Mouse (Mus musculus) kidney, embryonic 15.5 days (tissue): Measurements from ENCODE around the gene Cc2d1a. TPM values are rescaled to one million over a fixed set of nuclear protein-coding genes. Genes with fewer than 3 reads are reported as not detected.

Source experiments
- ATAC-seq: fragments of 200-750 bp; cut with Nextera tagmentation; replicated peaks from 2 replicates; pipeline ENCODE4 v1.8.0; 2017; ENCODE audit warnings: moderate TSS enrichment; ENCODE audit not compliant: low FRiP score
- H3K27ac ChIP-seq: fragments of 300-500 bp; sonication (generic); 2 replicates; pipeline ENCODE4 v1.5.1; 2015; ENCODE audit warnings: mild to moderate bottlenecking, inconsistent platforms
- H3K27me3 ChIP-seq: fragments of 300-500 bp; sonication (generic); 2 replicates; pipeline ENCODE4 v1.6.1; 2015; ENCODE audit warnings: inconsistent platforms
- H3K36me3 ChIP-seq: fragments of 300-500 bp; sonication (generic); 2 replicates; pipeline ENCODE4 v1.6.1; 2015; ENCODE audit warnings: inconsistent platforms
- H3K4me1 ChIP-seq: fragments of 300-500 bp; sonication (generic); 2 replicates; pipeline ENCODE4 v1.6.1; 2015; ENCODE audit warnings: inconsistent platforms
- H3K4me2 ChIP-seq: fragments of 300-500 bp; sonication (generic); 2 replicates; pipeline ENCODE4 v1.6.1; 2015; ENCODE audit warnings: moderate library complexity, mild to moderate bottlenecking, inconsistent platforms
- H3K4me3 ChIP-seq: fragments of 300-500 bp; sonication (generic); replicated peaks from 2 replicates; pipeline ENCODE4 v1.5.1; 2015; ENCODE audit warnings: mild to moderate bottlenecking, inconsistent platforms
- H3K9ac ChIP-seq: fragments of 300-500 bp; sonication (generic); 2 replicates; pipeline ENCODE4 v1.6.1; 2015; ENCODE audit warnings: mild to moderate bottlenecking, inconsistent platforms
- H3K9me3 ChIP-seq: fragments of 300-500 bp; sonication (generic); replicated peaks from 2 replicates; pipeline ENCODE4 v1.6.1; 2016; ENCODE audit warnings: inconsistent platforms
- WGBS: fragments of 180-500 bp; shearing (Covaris S2); methylation state at CpG from one replicate; pipeline ENCODE4 v1.1.7; 2015; ENCODE audit warnings: mixed read lengths; 5-methylcytosine and 5-hydroxymethylcytosine counted together
- polyA plus RNA-seq: library from polyadenylated mRNA; unstranded; fragments of >200 nt; fragmentation: Nextera tagmentation; extraction: Ambion mirVana; gene quantifications from 2 replicates; pipeline ENCODE4 v1.2.1, GENCODE M21; 2015

Gene Cc2d1a
- polyA plus RNA-seq, 1 experiment from 2014 or later, result 28.7 TPM

DNA sequence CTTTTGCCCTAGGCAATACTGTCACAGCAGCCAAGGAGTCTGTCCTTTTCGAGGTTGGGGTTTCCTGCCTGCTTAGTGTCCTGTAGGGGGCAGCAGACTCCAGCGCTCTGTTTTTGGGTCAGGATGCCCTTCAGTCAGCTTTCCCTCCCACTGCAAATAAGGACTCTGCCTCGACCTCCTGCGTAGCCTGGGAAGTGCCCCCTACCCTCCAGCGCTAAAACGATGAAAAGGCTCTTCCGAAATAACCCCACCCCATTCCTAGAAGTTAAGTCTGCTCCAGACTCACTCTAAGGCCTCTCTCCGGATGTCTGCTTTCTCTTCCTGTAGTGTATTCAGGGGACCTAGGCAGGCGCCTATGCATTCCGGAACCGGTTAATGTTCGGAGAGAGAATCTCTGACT lies 38.8 kb upstream of the Cc2d1a start:
- peak overlapping the region; percentile 74 for H3K4me2 ChIP-seq
- 2% methylated on average over 12 of the region's 12 CpGs for WGBS
- H3K4me1 ChIP-seq, result peaks cover 46% of the 10 kb centered on the region
- H3K9me3 ChIP-seq, result no peaks in the 10 kb centered on the region
- no peaks in the 10 kb centered on the region for H3K36me3 ChIP-seq
- ATAC-seq, result peak; percentile 16; the same call in 1 of the 2 replicates
- H3K4me3 ChIP-seq, result peak overlapping the region; percentile 39
- H3K9ac ChIP-seq, result peak overlapping the region; percentile 47
- H3K27ac ChIP-seq, result peak overlapping the region; percentile 54
- H3K27me3 ChIP-seq, result no peaks in the 10 kb centered on the region

DNA sequence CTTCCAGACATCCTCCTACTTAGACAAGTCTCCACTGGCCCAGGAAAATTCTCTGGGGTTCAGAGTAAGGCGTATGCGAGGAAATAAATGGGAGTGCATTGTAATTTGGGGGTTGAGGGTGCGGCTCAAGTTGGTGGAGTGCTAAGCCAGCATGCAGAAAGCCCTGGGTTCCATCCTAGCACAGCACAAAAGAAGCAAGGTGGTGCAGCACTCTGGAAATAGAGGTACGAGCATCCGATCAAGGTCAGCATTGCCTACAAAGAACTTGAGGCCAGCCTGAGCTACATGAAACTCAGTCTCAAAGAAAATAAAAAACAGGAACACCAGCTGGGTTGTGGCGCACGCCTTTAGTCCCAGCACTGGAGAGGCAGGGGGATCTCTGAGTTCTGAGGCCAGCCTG lies 37.4 kb upstream of the Cc2d1a start, which contains the start of gene Nanos3:
Gene Nanos3, minus strand, starts transcription at position 101 of the 400 bp plus-strand sequence.
- peak within 1 kb of the TSS; percentile 86 for H3K4me2 ChIP-seq
- H3K4me1 ChIP-seq, result peaks cover 59% of the 10 kb centered on the region
- H3K4me3 ChIP-seq, result peak within 1 kb of the TSS; percentile 71
- H3K27me3 ChIP-seq, result no peaks in the 10 kb centered on the region
- WGBS, result 97% methylated on average over 7 of the region's 7 CpGs
- peak within 1 kb of the TSS; percentile 91 for H3K9ac ChIP-seq
- H3K36me3 ChIP-seq, result no peaks in the 10 kb centered on the region
- ATAC-seq, result no peak
- no peaks in the 10 kb centered on the region for H3K9me3 ChIP-seq
- H3K27ac ChIP-seq, result peak within 1 kb of the TSS; percentile 91

- ATAC-seq, result no peak
- Histone ChIP-seq H3K4me3 (peak overlapping the region; percentile 71), H3K27ac (peak overlapping the region; percentile 91), H3K4me2 (peak overlapping the region; percentile 86), H3K9ac (peak overlapping the region; percentile 91), H3K4me1 (peaks cover 61% of the 10 kb centered on the region), H3K9me3 (no peaks in the 10 kb centered on the region), H3K36me3 (no peaks in the 10 kb centered on the region), H3K27me3 (no peaks in the 10 kb centered on the region)
- WGBS, result 17% methylated on average over 21 of the region's 21 CpGs
Observed at GRCm38 (mm10) chr8:84184085-84185043, 36.6 kb upstream of the Cc2d1a start.

- H3K4me3 ChIP-seq, result peak overlapping the region; percentile 71
- H3K9me3 ChIP-seq, result no peaks in the 10 kb centered on the region
- H3K9ac ChIP-seq, result peak overlapping the region; percentile 91
- peaks cover 64% of the 10 kb centered on the region for H3K4me1 ChIP-seq
- H3K27ac ChIP-seq, result peak overlapping the region; percentile 91
- peak overlapping the region; percentile 86 for H3K4me2 ChIP-seq
- WGBS, result 2% methylated on average over 87 of the region's 87 CpGs
- ATAC-seq, result 0 out of 2 replicates have a peak, but pooled peaks have one; percentile 5
- H3K27me3 ChIP-seq, result no peaks in the 10 kb centered on the region
- H3K36me3 ChIP-seq, result no peaks in the 10 kb centered on the region
Observed at GRCm38 (mm10) chr8:84183261-84184084, 35.7 kb upstream of the Cc2d1a start.

DNA sequence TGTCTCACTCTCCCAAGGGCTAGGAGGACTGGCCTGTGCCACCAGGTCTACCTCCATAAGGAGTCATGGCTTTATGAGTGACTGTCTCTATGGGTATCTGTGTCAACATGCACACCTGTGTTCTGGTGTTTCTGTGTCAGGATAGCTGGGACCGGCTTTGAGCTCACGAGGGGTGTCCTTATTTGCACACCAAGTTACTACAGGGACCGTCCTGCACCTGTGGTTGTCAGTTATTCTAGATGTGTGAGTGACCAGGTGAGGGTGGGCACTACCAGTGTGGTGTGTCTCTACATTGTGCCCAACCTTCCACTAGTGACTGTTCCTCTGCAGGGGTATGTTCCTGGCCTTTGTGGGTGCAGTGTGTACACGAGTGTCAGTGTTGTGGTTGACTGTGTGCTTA lies 35.1 kb upstream of the Cc2d1a start:
- peaks cover 70% of the 10 kb centered on the region for H3K4me1 ChIP-seq
- ATAC-seq, result no peak

DNA sequence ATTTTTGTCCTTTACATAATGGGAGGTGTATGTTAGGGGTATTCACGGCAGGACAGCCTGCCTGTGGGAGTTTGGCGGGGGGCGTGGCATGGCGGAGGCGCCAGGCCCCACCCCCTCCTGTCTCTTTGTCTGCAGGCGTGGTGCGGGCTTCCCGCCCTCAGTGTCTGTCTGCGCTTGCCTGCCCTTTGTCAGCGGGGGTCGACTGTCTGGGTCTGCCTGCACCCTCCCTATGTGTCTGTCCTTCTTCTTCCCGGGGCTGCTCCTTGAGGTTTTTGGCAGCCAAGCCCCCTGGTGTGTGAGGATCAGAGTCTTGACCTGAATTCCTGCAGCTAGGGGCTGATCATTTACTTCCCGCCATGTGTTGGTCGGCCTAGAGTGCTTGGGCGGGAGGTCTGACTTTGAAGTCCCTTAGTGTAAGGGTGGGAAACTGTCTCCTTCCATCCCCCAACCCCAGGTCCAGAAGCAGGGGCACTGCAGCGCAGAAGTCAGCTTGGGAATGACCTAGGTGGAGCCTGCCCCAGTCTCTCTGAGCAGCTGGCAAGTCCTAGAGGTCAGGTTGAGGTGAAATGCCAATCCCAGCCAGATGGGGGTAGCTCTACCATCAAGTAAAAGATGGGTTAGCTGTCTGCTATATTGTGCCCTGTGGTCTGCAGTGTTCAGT lies 32.9 kb upstream of the Cc2d1a start:
- peak; percentile 59 for ATAC-seq
- peak overlapping the region; percentile 57 for H3K4me2 ChIP-seq
- peaks cover 5% of the 10 kb centered on the region for H3K36me3 ChIP-seq
- H3K9me3 ChIP-seq, result no peaks in the 10 kb centered on the region
- peak overlapping the region; percentile 90 for H3K27ac ChIP-seq
- H3K4me3 ChIP-seq, result peak overlapping the region; percentile 25
- H3K27me3 ChIP-seq, result no peaks in the 10 kb centered on the region
- 3% methylated on average over 16 of the region's 16 CpGs for WGBS
- H3K4me1 ChIP-seq, result peaks cover 79% of the 10 kb centered on the region
- peak overlapping the region; percentile 48 for H3K9ac ChIP-seq

More for the DNA sequence above, 35.1 kb upstream of the Cc2d1a start:
- Histone ChIP-seq H3K4me3 (peak overlapping the region; percentile 71), H3K36me3 (no peaks in the 10 kb centered on the region), H3K4me2 (peak overlapping the region; percentile 86), H3K9ac (peak overlapping the region; percentile 91), H3K27ac (peak overlapping the region; percentile 91), H3K9me3 (no peaks in the 10 kb centered on the region), H3K27me3 (no peaks in the 10 kb centered on the region)
- 36% methylated on average over 4 of the region's 4 CpGs for WGBS

GRCm38 (mm10) chr8:84179946-84180345 lies 32.2 kb upstream of the Cc2d1a start:
- WGBS, result 15% methylated on average over 4 of the region's 4 CpGs
- H3K9ac ChIP-seq, result peak overlapping the region; percentile 48
- peaks cover 82% of the 10 kb centered on the region for H3K4me1 ChIP-seq
- peaks cover 11% of the 10 kb centered on the region for H3K36me3 ChIP-seq
- no peaks in the 10 kb centered on the region for H3K27me3 ChIP-seq
- H3K27ac ChIP-seq, result peak overlapping the region; percentile 90
- H3K4me3 ChIP-seq, result peak overlapping the region; percentile 25
- ATAC-seq, result peak; percentile 17; the same call in 1 of the 2 replicates
- peak overlapping the region; percentile 57 for H3K4me2 ChIP-seq
- H3K9me3 ChIP-seq, result no peaks in the 10 kb centered on the region

DNA sequence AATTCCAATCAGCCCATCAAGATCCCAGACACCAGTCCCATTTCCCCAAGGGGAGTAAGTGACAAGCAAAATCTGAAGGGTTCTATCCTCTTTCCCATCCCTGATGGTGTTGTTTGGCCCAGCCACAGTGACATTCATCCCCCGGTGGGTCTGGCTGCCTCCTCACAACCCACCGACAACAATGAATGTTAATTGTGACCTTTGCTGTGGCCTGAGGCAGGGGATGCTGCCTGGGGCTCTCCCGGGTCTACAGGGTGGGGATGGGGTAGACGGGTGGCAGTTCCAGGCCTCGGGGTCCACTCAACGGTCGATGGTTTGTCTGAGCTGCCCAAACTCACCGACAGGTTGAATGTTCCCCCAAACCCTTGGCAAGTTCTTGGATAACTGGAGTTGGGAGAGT lies 30.9 kb upstream of the Cc2d1a start:
- Histone ChIP-seq H3K36me3 (peaks cover 19% of the 10 kb centered on the region), H3K9me3 (no peaks in the 10 kb centered on the region), H3K4me3 (no peak overlapping the region), H3K9ac (no peak overlapping the region), H3K27me3 (no peaks in the 10 kb centered on the region), H3K4me1 (peaks cover 73% of the 10 kb centered on the region), H3K27ac (peak overlapping the region; percentile 90; the same call in 1 of the 2 replicates), H3K4me2 (no peak overlapping the region)
- ATAC-seq, result no peak
- WGBS, result 68% methylated on average over 8 of the region's 8 CpGs

DNA sequence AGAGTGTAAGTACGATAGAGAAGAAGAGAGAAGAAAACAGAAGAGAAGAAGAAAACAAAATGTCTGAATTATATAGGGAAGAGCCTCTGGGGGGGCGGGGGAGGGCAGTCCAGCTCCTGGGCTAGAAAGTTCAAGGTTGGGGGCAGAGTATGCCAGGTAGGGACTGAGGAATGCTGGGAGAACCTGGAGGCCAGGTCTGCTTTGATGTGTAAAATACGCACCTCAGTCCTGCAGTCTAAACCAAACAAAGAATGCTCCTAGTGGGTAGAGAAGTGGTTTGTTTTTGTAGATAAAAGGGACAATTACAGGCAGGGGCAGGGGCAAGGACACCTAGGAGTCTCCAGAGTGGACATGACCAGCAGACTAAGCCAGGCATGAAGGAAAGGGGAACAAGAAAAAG lies 29.7 kb upstream of the Cc2d1a start:
- WGBS, result 84% methylated on average over 3 of the region's 3 CpGs
- H3K9me3 ChIP-seq, result no peaks in the 10 kb centered on the region
- H3K4me2 ChIP-seq, result no peak overlapping the region
- no peaks in the 10 kb centered on the region for H3K27me3 ChIP-seq
- no peak overlapping the region for H3K9ac ChIP-seq
- H3K4me3 ChIP-seq, result no peak overlapping the region
- peaks cover 31% of the 10 kb centered on the region for H3K36me3 ChIP-seq
- no peak overlapping the region for H3K27ac ChIP-seq
- peaks cover 66% of the 10 kb centered on the region for H3K4me1 ChIP-seq
- ATAC-seq, result no peak

DNA sequence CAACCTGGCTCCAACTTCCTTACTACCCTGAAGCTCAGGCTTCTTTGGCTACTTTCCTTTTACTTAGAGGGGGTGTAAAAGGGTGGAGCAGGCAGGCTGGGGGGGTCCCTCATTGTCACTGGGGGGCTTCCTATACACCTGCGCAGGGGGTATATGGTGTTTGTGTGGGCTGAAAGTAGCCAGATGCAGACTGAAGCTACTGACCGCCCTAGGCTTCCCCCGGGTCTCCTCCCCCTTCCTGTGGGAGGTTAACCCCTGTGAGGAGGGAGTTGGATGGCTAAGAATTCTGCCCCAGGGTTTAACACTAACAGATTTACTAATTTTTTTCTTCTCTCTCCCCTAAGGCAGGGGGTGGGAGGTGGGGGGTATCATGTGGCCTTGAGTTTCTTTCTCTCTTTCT lies 28.8 kb upstream of the Cc2d1a start:
- peaks cover 57% of the 10 kb centered on the region for H3K4me1 ChIP-seq
- H3K4me3 ChIP-seq, result no peak overlapping the region; the same call in 1 of the 2 replicates
- 7% methylated on average over 3 of the region's 3 CpGs for WGBS
- H3K9ac ChIP-seq, result 0 out of 2 replicates have a peak overlapping the region, but pooled peaks have one; percentile 18
- H3K27me3 ChIP-seq, result no peaks in the 10 kb centered on the region
- no peak for ATAC-seq
- H3K4me2 ChIP-seq, result peak overlapping the region; percentile 27
- H3K9me3 ChIP-seq, result no peaks in the 10 kb centered on the region
- H3K36me3 ChIP-seq, result peaks cover 40% of the 10 kb centered on the region
- peak overlapping the region; percentile 49; the same call in 1 of the 2 replicates for H3K27ac ChIP-seq

DNA sequence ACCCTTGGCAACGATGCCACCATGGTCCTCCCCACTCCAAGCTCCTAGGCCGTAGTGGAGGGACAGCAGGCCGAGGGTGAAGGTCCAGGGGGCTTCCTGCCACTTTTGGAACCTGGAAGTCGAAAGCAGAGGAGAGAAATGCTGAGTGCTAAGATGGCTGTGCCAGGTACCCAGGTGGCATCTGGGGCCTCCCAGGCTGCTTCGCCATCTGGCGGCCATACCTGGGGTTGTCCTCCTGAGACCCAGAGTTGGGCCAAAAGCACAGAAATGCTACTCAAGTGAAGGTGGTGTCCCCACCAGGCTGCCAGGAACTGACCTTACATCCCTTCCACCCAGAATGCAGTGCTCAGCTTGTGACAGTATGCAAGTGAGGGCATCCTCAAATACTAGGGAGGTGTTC lies 26.1 kb upstream of the Cc2d1a start:
- Histone ChIP-seq H3K4me2 (no peak overlapping the region), H3K9me3 (no peaks in the 10 kb centered on the region), H3K4me3 (no peak overlapping the region), H3K27ac (no peak overlapping the region), H3K4me1 (peaks cover 30% of the 10 kb centered on the region), H3K27me3 (no peaks in the 10 kb centered on the region), H3K9ac (no peak overlapping the region), H3K36me3 (peaks cover 55% of the 10 kb centered on the region)
- WGBS, result 83% methylated on average over 6 of the region's 6 CpGs
- ATAC-seq, result no peak
